7 mouse cellular contexts compared by ENCODE assay signal in genomic region chr11:119300246-119300935, GRCm38 (mm10). TPM values are rescaled to one million over a fixed set of nuclear protein-coding genes. Genes with fewer than 3 reads are reported as not detected.
DNase-seq lines count a peak whose midpoint lies in the region; ATAC-seq and TF ChIP-seq lines count a peak whose summit lies in the region.

No protein-coding gene starts in this region.

- H3K4me2 ChIP-seq in embryonic facial prominence, embryonic 14.5 days (ENCODE audit: low read depth, low read length) = peak overlapping the region; percentile 95
- H3K4me2 ChIP-seq in limb, embryonic 12.5 days = peak overlapping the region; percentile 86

- WGBS in embryonic facial prominence, embryonic 14.5 days = 2% methylated on average over 21 of the region's 31 CpGs
- WGBS in limb, embryonic 12.5 days = 2% methylated on average over 31 of the region's 31 CpGs
- WGBS in small intestine, adult 2 months = 2% methylated on average over 31 of the region's 31 CpGs

- no peaks in the 10 kb centered on the region; the same call in 1 of the 2 replicates for H3K4me1 ChIP-seq in testis, adult 2 months (ENCODE audit: control insufficient read depth, insufficient read depth, low read length)
- H3K4me1 ChIP-seq in embryonic facial prominence, embryonic 14.5 days (ENCODE audit: control insufficient read depth, insufficient read depth, low read length) = peaks cover 9% of the 10 kb centered on the region
- H3K4me1 ChIP-seq in limb, embryonic 12.5 days (replicated peaks) = peaks cover 18% of the 10 kb centered on the region
- H3K4me1 ChIP-seq in small intestine, adult 2 months (ENCODE audit: control insufficient read depth, insufficient read depth, insufficient read length, low read length) = 0 out of 2 replicates have a peak, but pooled peaks cover 6% of the 10 kb centered on the region

- no peaks in the 10 kb centered on the region; the same call in 1 of the 2 replicates for H3K36me3 ChIP-seq in testis, adult 2 months (ENCODE audit: control insufficient read depth, insufficient read depth, low read length)
- peaks cover 31% of the 10 kb centered on the region for H3K36me3 ChIP-seq in embryonic facial prominence, embryonic 14.5 days (ENCODE audit: control insufficient read depth, insufficient read depth, low read length)
- peaks cover 28% of the 10 kb centered on the region for H3K36me3 ChIP-seq in limb, embryonic 12.5 days
- H3K36me3 ChIP-seq in small intestine, adult 2 months (ENCODE audit: control insufficient read depth, insufficient read depth, low read length) = peaks cover 22% of the 10 kb centered on the region

- H3K27me3 ChIP-seq in testis, adult 2 months (ENCODE audit: control insufficient read depth, insufficient read depth, low read length) = no peaks in the 10 kb centered on the region
- H3K27me3 ChIP-seq in embryonic facial prominence, embryonic 14.5 days (replicated peaks; ENCODE audit: control insufficient read depth, insufficient read depth, low read length) = no peaks in the 10 kb centered on the region
- peaks cover 21% of the 10 kb centered on the region for H3K27me3 ChIP-seq in limb, embryonic 12.5 days
- no peaks in the 10 kb centered on the region for H3K27me3 ChIP-seq in small intestine, adult 2 months (ENCODE audit: control insufficient read depth, insufficient read depth, low read length)

- peak overlapping the region; percentile 99 for H3K9ac ChIP-seq in embryonic facial prominence, embryonic 14.5 days (ENCODE audit: low read depth, low read length)
- H3K9ac ChIP-seq in limb, embryonic 12.5 days (replicated peaks) = peak overlapping the region; percentile 98

- TF ChIP-seq CTCF in testis, adult 2 months (IDR thresholded peaks at IDR 0.05; ENCODE audit: control insufficient read depth, insufficient read depth, insufficient replicate concordance, low read depth, low read length) = no peak
- TF ChIP-seq CTCF in small intestine, adult 2 months (IDR thresholded peaks at IDR 0.05; ENCODE audit: extremely low read depth, insufficient read length, insufficient replicate concordance, low read depth, low read length) = no peak

- peak overlapping the region; percentile 89 for H3K4me3 ChIP-seq in testis, adult 2 months (ENCODE audit: control insufficient read depth, low read depth, low read length)
- peak overlapping the region; percentile 93 for H3K4me3 ChIP-seq in embryonic facial prominence, embryonic 14.5 days (ENCODE audit: low read depth, low read length)
- H3K4me3 ChIP-seq in limb, embryonic 12.5 days (replicated peaks) = peak overlapping the region; percentile 97
- H3K4me3 ChIP-seq in small intestine, adult 2 months (ENCODE audit: low read depth, low read length) = peak overlapping the region; percentile 72

- no peaks in the 10 kb centered on the region for H3K9me3 ChIP-seq in embryonic facial prominence, embryonic 14.5 days (ENCODE audit: control insufficient read depth, low read length)
- H3K9me3 ChIP-seq in limb, embryonic 12.5 days = no peaks in the 10 kb centered on the region

- DNase-seq in testis, postnatal 14 days (ENCODE audit: low spot score) = no peak
- DNase-seq in embryonic facial prominence, embryonic 14.5 days (ENCODE audit: low spot score) = no peak
- DNase-seq in frontal cortex, postnatal 25 days (ENCODE audit: low spot score in 2 of 2) = no peak
- DNase-seq in right cerebral cortex, adult 18-20 months = no peak

- peak overlapping the region; percentile 78 for H3K27ac ChIP-seq in testis, adult 2 months (ENCODE audit: control insufficient read depth, insufficient read depth, low read depth, low read length)
- H3K27ac ChIP-seq in embryonic facial prominence, embryonic 14.5 days (replicated peaks; ENCODE audit: low read depth, low read length) = peak overlapping the region; percentile 91
- peak overlapping the region; percentile 87 for H3K27ac ChIP-seq in limb, embryonic 12.5 days
- H3K27ac ChIP-seq in small intestine, adult 2 months (ENCODE audit: insufficient read depth, low read depth, low read length) = no peak overlapping the region

- ATAC-seq in embryonic facial prominence, embryonic 14.5 days (ENCODE audit: low read depth) = peak; percentile 4
- ATAC-seq in limb, embryonic 12.5 days (ENCODE audit: insufficient number of reproducible peaks, insufficient read depth, low FRiP score, low TSS enrichment, low read depth) = peak; percentile 42

- TF ChIP-seq POLR2A in testis, adult 2 months (IDR thresholded peaks at IDR 0.05; ENCODE audit: control insufficient read depth, low read depth, low read length) = no peak
- TF ChIP-seq POLR2A in small intestine, adult 2 months (IDR thresholded peaks at IDR 0.05; ENCODE audit: low read depth, low read length) = no peak

RNA-seq across cellular contexts. Expression of gene Eif4a3, which starts 0.5 kb away (rescaled TPM):
- polyA plus RNA-seq in testis, adult 2 months (2012; rRNA removed) = 73.6 and 81.2 TPM in 2 replicates
- polyA plus RNA-seq in embryonic facial prominence, embryonic 14.5 days (2014; fragmentation: Nextera tagmentation; extraction: Ambion mirVana) = 298 and 322 TPM in 2 replicates
- polyA plus RNA-seq in limb, embryonic 12.5 days (2016; fragmentation: Nextera tagmentation; extraction: Ambion mirVana) = 390 and 396 TPM in 2 replicates
- polyA plus RNA-seq in small intestine, adult 2 months (2012; rRNA removed) = 27.7 and 56.5 TPM in 2 replicates

RNA-seq across cellular contexts. Expression of gene Card14, which starts 7.2 kb away (rescaled TPM):
- polyA plus RNA-seq in testis, adult 2 months (2012; rRNA removed) = 0.44 and 0.76 TPM in 2 replicates
- polyA plus RNA-seq in embryonic facial prominence, embryonic 14.5 days (2014; fragmentation: Nextera tagmentation; extraction: Ambion mirVana) = 0.93 and 1.4 TPM in 2 replicates
- polyA plus RNA-seq in limb, embryonic 12.5 days (2016; fragmentation: Nextera tagmentation; extraction: Ambion mirVana) = 0.27 and 0.56 TPM in 2 replicates
- 3.5 and 7.1 TPM in 2 replicates for polyA plus RNA-seq in small intestine, adult 2 months (2012; rRNA removed)

RNA-seq across cellular contexts. Expression of gene Gaa, which starts 32.7 kb away (rescaled TPM):
- 41.9 and 46.2 TPM in 2 replicates for polyA plus RNA-seq in testis, adult 2 months (2012; rRNA removed)
- 82.0 and 89.4 TPM in 2 replicates for polyA plus RNA-seq in embryonic facial prominence, embryonic 14.5 days (2014; fragmentation: Nextera tagmentation; extraction: Ambion mirVana)
- 39.4 and 43.4 TPM in 2 replicates for polyA plus RNA-seq in limb, embryonic 12.5 days (2016; fragmentation: Nextera tagmentation; extraction: Ambion mirVana)
- 35.8 TPM in 2 replicates for polyA plus RNA-seq in small intestine, adult 2 months (2012; rRNA removed)

RNA-seq across cellular contexts. Expression of gene Sgsh, which starts 54.9 kb away (rescaled TPM):
- 11.4 and 13.8 TPM in 2 replicates for polyA plus RNA-seq in testis, adult 2 months (2012; rRNA removed)
- 7.2 and 7.3 TPM in 2 replicates for polyA plus RNA-seq in embryonic facial prominence, embryonic 14.5 days (2014; fragmentation: Nextera tagmentation; extraction: Ambion mirVana)
- polyA plus RNA-seq in limb, embryonic 12.5 days (2016; fragmentation: Nextera tagmentation; extraction: Ambion mirVana) = 5.5 and 6.1 TPM in 2 replicates
- polyA plus RNA-seq in small intestine, adult 2 months (2012; rRNA removed) = 12.6 and 19.2 TPM in 2 replicates

RNA-seq across cellular contexts. Expression of gene Slc26a11, which starts 55.0 kb away (rescaled TPM):
- polyA plus RNA-seq in testis, adult 2 months (2012; rRNA removed) = 4.2 and 5.5 TPM in 2 replicates
- 7.8 and 8.4 TPM in 2 replicates for polyA plus RNA-seq in embryonic facial prominence, embryonic 14.5 days (2014; fragmentation: Nextera tagmentation; extraction: Ambion mirVana)
- polyA plus RNA-seq in limb, embryonic 12.5 days (2016; fragmentation: Nextera tagmentation; extraction: Ambion mirVana) = 12.2 and 12.4 TPM in 2 replicates
- 9.7 and 17.3 TPM in 2 replicates for polyA plus RNA-seq in small intestine, adult 2 months (2012; rRNA removed)
